Mouse (Mus musculus): ENCODE measurements around the gene Dysf.

Dysf gene

DNA sequence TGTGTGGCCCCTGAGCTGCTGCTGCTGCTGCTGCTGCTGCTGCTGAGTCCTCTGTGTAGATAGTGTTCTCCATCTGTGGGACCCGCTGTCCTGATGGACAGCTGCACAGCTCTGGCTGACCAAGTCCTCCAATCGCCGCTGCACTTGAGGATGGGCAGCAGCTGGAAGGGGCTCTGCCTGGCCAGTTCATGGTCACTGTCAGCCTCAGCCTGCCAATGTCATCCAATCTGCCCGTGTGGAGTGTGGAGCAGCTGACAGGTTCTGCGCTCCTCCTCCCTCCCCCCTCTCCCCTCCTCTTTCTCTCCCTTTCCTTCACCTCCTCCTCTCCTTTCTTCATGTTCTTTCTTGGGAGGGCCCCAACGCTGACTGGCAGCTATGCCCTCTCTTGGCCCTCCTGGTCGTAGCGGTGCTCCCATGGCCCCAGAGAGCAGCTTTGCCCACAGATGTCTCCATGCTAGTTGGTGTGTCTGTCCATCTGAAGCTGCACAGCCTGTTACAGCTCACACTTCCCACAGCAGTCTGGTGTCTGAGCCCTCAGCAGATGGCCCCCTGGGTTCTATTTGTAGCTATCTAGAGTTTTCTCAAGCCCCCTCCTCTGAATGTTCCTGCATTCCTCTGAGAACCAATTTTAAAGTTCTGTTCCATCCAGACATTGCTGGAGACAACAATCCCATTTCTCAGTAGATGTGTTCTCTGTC lies 223.8 kb downstream of the Dysf start:
- no peak for DNase-seq (ENCODE audit: low spot score in 2 of 2)

- no peak for DNase-seq (ENCODE audit: low spot score in 2 of 2)
Observed at GRCm38 (mm10) chr6:84233783-84234182, 225.4 kb downstream of the Dysf start.

- DNase-seq (ENCODE audit: low spot score in 2 of 2) = no peak
Observed at GRCm38 (mm10) chr6:84235365-84235764, 227.0 kb downstream of the Dysf start.

- no peak for DNase-seq (ENCODE audit: low spot score in 2 of 2)
Observed at GRCm38 (mm10) chr6:84243385-84243784, 235.0 kb downstream of the Dysf start.

GRCm38 (mm10) chr6:84246101-84246760 lies 237.8 kb downstream of the Dysf start:
- DNase-seq (ENCODE audit: low spot score in 2 of 2) = no peak

- DNase-seq (ENCODE audit: low spot score in 2 of 2) = no peak
Observed at GRCm38 (mm10) chr6:84246979-84247378, 238.6 kb downstream of the Dysf start.

Data from spleen, postnatal 4 days (tissue).